Mouse (Mus musculus) cerebellum, adult (tissue): Measurements from ENCODE around the gene Cyb5b.
"Not testable (repeated sequence)": the region's sequence is repeated elsewhere in the genome, so short reads cannot be mapped to it uniquely, and the experiment has no call there.

Experiments used
- ATAC-seq: cut with Nextera tagmentation; 2 replicates; pipeline ENCODE4 v1.9.2; 2017; ENCODE audit warnings: mild to moderate bottlenecking, moderate library complexity, mixed read lengths; ENCODE audit not compliant: insufficient number of reproducible peaks, low FRiP score, low TSS enrichment

Gene Cyb5b

GRCm38 (mm10) chr8:107150404-107151157 lies at the start of gene Cyb5b:
Cyb5b (plus strand) TSS chr8:107150640.
- ATAC-seq, result peak; percentile 93

DNA sequence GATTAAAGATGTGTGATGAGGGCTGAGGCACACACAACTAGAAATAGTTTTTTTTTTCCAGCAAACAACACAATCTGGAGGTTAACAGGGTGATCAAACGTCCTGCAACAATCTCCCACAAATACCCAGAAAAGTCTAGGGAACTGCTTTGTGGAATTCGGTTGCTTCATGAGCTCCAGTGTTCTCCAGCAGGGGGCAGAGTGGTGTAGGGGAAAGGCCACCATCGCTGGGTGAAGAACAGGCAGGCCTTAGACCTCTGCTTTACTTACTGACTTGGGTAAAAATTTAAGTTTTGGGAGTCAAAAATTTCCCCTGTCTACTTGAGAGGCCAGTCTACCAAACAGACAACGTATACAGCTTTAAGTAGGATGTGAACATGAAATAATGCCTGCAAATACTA lies 45.9 kb upstream of the Cyb5b start:
- ATAC-seq, result no peak

DNA sequence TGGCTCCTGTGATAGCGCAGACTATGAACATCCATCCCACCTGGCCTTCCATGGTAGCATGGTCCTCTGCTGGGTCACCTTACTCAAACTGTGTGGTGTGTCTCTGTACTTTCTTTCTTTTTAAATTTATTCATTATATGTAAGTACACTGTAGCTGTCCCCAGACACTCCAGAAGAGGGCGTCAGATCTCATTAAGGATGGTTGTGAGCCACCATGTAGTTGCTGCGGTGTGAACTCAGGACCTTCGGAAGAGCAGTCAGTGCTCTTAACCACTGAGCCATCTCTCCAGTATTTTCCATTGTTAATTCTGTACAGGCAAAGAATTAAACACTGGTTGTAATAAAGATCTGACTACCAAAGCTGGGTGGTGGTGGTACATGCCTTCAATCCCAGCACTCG lies 42.4 kb upstream of the Cyb5b start:
- not testable (repeated sequence) for ATAC-seq

- ATAC-seq, result no peak
Measured at GRCm38 (mm10) chr8:107108978-107109720, 41.3 kb upstream of the Cyb5b start.

DNA sequence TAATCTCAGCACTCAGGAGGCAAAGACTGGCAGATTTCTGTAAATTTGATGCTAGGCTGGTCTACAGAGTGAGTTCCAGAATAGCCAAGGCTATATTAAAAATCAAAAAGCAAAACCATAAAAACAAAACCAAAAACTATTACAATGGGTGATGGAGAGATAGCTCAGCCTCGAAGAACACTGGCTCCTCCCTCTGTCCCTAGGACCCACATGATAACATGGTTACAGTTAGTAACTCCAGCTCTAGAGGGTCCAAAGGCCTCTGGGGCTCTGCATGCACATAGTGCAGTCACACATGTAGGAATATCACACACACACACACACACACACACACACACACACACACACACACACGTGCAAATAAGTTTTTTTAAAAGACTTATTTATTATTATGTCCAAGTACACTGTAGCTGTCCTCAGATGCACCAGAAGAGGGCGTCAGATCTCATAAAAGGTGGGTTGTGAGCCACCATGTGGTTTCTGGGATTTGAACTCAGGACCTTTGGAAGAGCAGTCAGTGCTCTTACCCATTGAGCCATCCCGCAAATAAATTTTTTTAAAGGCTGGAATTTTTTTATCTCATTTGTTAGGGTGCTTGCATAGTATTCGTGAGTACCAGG lies 40.5 kb upstream of the Cyb5b start:
- no peak for ATAC-seq

GRCm38 (mm10) chr8:107110629-107111330 lies 39.7 kb upstream of the Cyb5b start:
- ATAC-seq, result no peak

DNA sequence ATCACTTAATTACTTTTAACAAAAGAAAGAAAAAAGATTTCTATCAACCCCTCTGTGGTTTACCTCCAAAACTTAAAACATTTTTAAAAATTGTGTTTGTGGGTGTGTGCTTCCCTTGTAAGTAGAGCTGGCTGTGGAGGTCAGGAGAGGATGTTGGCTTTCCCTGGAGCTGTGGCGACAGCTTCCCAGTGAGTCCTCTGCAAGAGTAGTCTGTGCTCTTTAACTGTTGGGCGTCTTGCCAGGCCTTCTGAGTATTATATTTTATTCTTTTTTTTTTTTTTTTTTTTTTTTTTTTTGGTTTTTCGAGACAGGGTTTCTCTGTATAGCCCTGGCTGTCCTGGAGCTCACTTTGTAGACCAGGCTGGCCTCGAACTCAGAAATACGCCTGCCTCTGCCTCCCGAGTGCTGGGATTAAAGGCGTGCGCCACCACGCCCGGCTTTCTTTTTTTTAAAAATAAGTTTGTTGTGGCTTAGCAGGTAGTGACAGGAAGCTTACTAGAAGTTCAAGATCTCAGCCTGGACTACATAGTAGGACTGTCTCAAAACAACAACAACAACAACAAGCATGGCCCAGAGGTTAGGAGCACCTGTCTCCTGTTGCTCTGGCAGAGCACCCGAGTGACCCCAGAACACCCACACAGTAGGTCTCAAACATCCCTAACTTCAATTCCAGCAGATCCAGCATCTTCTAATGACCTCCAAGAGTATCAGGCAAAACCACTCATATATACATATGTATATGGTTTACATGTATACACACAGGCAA lies 38.9 kb upstream of the Cyb5b start:
- no peak for ATAC-seq

DNA sequence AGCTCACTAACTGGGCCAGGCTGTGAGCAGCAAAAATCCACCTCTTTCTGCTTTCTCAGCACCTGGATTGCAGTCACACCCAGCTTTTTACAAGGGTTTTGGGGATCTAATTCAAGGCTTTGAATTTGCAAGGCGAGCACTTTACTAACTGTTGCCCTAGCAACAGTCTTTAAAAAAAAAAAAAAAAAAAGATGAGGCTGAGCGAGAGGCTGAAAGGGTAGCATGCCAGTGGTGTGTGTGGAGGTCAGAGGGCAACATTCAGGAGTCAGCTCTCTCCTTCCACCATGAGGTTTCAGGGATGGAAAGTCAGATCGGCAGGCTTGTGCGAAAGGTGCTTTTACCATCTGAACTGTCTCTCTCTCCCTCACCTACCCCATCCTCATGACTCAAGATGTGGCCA lies 37.2 kb upstream of the Cyb5b start:
- no peak for ATAC-seq

- no peak for ATAC-seq
Measured at GRCm38 (mm10) chr8:107114150-107115007, 36.1 kb upstream of the Cyb5b start.

DNA sequence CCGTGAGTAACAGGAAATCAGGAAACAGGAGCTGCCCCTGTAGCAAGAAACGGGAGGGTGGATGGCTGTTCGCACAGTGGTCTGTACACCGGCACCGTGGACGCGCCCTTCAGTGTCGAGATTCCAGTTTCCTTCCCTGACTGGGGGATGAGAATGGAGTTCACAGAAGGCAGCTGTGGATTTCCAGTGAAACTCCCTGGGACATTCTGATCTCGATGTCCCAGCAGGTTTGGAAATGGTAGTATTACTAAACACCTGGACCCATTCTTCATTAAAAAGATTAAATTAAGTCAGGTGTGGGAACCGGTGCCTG lies 35.5 kb upstream of the Cyb5b start:
- no peak for ATAC-seq

DNA sequence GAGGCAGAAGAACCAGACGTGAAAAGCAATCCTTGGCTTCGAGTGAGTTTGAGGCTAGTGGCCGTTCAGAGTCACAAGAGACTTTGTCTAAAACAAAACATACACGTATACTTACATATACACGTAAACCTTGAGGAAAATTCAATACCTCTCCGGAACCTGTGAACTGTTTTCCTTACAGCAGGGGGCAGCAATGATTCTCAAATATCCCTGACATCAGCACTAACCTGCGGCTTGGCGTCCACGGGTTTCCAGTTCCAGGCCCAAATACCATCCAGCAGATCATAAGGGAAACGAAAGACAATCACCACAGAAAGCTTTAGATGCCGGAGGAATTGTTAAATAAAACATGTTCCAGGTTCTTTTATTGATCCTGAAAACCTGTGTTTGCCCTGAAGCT lies 34.4 kb upstream of the Cyb5b start:
- peak; percentile 82 for ATAC-seq

DNA sequence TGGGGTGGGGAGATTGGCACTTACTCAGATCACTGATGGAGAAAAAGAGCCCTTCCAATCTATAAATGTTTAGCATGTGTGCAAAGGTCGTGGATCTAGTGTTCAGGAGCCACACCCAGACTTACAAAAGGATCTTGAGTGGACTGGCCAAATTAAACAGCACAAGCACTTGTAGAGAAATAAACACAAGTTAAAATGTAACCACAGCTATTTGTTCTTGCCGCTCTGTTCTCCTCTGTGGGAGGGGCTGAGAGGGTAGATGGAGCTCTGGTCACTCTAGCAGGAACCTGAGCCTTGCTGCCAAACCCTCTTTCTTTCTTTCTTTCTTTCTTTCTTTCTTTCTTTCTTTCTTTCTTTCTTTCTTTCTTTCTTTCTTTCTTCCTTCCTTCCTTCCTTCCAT lies 33.4 kb upstream of the Cyb5b start:
- no peak for ATAC-seq

DNA sequence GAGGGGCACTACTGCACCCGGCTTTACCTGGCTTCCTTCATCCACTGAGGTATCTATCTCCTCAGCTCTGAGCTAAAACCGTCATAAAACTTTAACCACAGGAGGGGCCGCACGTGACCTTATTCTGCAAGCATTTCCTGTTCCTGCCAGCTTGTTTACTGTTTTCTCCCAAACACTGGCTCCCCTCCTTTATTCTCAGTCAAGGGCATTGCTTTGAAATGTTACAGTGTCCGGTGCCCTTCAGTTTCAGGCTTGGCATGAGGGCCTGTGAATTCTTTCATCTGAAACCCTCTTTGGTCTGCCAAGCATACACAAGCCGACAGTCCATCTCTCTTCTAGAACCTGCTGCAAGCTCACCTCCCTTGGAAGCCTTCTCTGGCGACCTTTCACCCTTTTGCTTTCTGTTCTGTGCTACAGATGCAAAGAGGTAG lies 31.6 kb upstream of the Cyb5b start:
- no peak for ATAC-seq

GRCm38 (mm10) chr8:107119412-107119811 lies 31.0 kb upstream of the Cyb5b start:
- no peak for ATAC-seq

DNA sequence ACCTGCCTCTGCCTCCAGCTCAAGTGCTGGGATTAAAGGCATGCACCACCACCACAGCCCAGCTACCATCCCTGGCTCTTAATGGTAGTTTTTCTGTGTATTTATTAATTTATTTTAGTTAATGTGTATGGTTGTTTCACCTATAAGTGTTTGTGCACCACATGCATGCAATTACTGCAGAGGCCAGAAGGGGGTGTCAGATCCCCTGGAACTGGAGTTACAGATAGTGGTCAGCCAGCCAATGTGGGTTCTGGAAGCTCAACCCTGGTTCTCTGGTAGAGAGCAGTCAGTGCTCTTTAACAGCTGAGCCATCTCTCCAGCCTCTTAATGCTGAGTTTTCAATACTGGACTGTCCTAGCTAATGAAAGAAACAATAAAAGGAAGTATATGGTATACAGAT lies 29.6 kb upstream of the Cyb5b start:
- no peak for ATAC-seq

DNA sequence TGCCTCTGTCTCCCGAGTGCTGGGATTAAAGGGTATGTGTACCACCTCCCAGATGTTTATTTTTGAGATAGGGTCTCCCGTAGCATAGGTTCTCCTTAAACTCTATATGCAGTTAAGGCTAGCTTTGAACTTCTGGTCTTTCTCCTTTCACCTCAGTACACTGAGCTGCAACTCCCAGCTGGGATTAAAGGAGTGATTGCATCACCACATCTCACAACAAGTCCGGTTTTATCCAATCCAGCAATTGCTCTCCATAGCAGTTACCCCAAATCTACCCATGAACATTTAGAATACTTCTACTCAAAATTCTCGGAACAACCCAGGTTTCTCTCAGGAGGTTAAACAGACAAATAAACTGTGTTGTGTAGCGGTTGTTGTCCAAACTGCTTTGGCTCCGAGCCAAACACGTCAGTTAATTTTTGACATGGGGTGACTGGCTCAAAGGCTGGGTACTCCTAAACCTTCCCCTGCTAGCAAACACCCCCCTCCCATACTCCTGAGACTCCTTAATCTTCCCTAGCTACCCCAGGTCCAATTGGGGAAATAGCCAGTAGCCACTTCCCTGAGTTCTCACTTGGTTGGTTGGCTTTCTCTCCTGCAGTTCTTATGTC lies 28.7 kb upstream of the Cyb5b start:
- no peak for ATAC-seq

GRCm38 (mm10) chr8:107123063-107123614 lies 27.3 kb upstream of the Cyb5b start:
- no peak for ATAC-seq

- ATAC-seq, result no peak
Measured at GRCm38 (mm10) chr8:107124343-107124742, 26.1 kb upstream of the Cyb5b start.
